Mouse (Mus musculus) embryo, embryonic 10 days (tissue): ENCODE data around the gene Nr1h3.
A peak's percentile ranks its signal among the peaks of the same experiment; 100 is the strongest.

Experiments
- DNase-seq: peaks from one replicate; pipeline ENCODE4 v3.0.0-alpha.2; 2015; ENCODE audit warnings: low spot score

Nr1h3 gene

DNA sequence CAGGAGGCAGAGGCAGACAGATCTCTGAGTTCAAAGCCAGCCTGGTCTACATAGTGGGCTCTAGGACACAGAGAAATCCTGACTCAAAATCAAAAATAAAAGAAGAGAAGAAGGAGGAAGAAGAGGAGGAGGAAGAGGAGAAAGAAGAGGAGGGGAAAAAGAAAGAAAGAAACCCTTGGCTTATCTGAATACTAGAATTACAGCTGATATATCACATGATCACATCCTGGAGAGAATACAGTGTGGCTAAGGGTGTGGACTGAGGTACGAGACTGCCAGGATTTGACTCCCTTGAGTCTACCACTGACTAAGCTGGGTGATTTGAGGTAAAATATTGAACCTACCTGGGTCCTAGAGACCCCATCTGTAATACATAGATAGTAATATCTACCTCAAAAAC, 16.4 kb downstream of the Nr1h3 start:
- no peak for DNase-seq

DNA sequence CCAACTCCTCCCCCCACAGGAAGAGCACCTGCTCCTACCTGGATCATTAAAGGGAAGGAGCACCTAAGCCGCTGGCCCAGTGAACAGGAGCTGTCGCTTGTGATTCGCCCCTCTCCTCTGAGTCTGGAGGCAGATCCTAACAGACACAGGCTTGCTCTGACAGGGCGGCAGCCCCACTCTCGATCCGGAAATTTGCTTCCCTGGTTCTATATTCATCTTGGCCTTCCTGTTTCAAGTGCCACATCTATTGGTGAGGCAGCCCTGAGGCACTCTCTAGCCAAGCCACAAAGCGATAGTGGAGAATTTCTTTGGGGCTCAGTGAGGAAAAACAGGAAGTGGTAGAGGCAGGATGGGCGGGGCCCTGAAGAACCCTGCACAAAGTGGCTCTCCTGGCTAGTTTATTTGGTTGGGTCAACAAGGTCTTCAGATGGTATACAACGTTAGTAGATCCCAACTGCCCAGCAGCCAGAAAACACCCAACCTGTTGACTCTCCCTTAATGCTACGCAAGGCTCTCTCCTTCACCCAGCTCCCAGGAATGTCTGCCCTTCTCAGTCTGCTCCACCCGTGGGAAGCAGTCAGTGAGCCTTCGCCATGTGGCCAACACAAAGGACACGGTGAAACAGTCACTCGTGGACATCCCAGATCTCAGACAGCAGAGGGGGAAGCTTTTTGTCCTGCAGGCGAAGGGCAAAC, 18.8 kb downstream of the Nr1h3 start, which contains the start of gene Madd:
TSS of gene Madd (minus strand) at position 127 of the 695 bp plus-strand sequence.
- no peak for DNase-seq

DNA sequence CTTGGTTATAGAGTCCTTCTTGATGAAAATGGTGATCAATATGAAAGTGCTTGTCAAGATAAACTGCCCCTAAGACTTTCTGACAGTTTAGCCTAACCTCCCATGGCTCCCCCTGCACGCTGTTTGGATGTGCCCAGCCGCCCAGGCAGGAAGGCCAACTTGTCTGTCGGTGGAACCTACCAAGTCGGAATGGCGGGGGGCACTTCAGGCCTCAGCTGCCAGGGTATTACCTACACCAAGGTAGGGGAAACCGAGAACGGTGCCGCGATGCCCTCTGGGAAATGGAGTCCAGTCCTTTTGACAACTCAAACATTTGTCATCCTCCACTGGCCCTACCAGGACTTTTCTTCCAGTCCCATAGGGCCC, 19.5 kb downstream of the Nr1h3 start:
- peak; percentile 97 for DNase-seq

DNA sequence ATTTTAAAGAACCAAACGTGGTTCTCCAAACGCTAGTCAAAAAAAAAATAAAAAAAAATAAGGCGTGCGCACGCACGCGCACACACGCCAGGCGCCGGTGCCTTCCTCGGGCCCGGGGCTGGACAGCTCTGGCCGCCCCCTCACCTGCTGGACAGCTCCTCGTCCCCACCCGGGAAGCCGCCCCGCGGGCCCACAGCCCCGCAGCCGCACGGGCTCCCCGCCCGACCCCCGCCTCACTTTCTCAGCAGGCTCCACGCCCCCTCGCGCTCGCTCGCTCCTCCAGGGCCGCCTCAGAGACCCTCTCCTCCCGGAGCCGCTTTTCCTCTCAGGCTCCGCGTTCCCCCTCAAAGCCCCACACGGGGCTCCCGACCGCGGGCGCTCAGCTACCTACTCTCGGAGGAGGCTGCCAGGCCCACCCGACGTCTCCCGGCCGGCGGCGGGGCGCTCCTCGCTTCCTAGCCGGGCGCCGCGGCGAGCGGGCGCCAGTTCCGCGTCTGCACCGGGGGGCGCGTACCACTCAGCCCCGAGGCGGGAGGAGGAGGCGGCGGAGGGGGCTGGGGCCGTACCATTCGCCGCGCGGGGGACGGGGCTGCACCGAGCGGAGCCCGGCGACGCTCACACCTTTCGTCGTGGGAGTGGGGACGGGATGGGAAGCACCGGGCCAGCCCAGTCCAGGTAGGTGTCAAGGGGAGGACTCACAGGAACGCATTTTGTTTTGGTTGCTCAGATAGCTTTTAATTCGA, 20.1 kb downstream of the Nr1h3 start:
- peak; percentile 90 for DNase-seq

DNA sequence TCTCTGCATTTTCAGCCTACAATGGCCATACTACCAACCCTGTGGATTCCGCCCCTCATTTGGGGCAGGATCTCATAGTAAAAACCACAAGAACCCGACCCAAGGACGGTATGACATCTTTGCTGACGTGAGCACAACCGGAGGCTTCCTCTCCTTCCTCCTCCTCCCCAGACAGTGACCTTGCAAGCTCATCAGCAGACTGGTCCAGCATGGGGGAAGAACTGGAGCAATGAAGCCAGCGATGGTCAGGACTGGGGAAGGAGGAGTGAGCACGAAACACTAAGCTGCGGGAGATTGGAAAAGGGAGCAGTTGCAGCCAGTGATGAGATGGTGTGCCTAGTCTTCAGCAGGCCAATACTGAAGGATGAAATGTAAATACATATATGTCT, 20.6 kb downstream of the Nr1h3 start:
- no peak for DNase-seq

DNA sequence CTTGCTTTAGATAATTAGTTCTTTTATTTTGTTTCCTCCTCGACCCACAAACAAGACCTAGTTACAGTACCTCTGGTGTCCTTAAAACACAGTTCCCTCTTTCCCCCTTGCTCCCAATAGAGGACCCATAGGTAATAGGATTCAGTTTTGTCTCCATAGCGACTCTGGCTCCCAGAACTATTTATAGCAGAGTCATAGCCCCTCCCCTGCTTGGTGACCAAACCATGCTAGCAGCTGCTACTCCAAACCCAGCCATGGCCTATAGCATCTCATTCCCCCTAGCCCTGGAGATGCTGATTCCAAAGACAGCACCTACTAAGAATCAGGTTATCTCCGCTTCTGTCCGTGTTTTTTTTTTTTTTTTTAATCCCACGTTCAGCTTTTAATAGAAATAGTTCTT, 21.9 kb downstream of the Nr1h3 start:
- DNase-seq: no peak

DNA sequence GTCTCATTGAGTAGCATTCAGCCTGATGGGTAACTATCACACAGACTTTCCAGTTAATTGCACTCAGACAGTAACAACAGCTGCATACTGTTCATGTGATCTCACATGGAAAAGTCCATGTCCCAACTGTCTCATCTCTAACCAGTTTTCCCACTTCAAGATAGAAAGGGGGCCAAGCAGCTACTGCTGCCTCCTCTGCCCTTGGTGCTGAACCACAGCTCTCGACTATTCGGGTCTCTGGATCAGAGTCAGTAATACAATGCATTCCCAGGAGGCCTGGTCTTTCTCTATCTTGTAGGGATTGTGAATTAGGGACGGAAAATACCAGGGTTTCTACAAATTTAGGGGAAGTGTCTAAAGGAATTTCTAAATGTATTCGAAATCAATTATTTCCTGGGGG, 22.8 kb downstream of the Nr1h3 start:
- peak; percentile 12 for DNase-seq

DNA sequence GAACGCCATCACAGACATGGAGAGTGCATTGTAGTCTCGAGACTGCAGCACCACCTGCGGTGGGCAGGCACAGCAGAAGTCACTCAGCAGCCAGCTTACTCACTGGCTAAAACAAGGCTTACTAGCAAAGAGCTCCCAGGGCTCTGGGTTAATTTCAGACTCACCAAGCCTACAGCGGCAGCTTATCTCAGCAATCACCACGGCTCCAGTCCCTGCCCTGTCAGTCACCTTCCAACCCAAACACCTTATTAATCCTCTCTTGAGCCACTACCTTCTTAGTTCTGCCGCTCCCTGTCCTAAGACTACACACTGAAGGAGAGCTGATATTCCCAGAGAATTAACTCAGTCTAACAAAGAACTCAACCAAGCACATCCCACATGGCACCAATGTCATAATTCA, 26.4 kb downstream of the Nr1h3 start:
- DNase-seq: no peak

DNA sequence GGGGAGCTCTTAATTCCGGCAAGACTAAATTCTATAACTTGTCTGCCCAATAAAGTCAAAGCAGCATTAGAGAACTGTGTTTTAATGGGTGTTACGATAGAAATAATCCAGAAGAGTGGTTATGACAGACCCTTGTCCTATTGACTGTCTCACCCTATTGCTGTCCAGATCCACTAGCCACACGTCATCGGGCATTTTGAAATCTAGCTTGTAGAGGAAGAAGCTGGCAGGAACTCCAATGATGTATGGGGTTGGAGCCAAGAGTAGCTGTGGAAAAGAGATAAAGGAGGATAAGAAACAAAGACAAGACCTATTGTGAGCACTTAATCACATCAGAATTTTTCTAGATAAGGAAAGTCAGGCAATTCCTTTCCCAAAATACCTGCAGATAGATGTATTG, 27.1 kb downstream of the Nr1h3 start:
- DNase-seq: no peak

DNA sequence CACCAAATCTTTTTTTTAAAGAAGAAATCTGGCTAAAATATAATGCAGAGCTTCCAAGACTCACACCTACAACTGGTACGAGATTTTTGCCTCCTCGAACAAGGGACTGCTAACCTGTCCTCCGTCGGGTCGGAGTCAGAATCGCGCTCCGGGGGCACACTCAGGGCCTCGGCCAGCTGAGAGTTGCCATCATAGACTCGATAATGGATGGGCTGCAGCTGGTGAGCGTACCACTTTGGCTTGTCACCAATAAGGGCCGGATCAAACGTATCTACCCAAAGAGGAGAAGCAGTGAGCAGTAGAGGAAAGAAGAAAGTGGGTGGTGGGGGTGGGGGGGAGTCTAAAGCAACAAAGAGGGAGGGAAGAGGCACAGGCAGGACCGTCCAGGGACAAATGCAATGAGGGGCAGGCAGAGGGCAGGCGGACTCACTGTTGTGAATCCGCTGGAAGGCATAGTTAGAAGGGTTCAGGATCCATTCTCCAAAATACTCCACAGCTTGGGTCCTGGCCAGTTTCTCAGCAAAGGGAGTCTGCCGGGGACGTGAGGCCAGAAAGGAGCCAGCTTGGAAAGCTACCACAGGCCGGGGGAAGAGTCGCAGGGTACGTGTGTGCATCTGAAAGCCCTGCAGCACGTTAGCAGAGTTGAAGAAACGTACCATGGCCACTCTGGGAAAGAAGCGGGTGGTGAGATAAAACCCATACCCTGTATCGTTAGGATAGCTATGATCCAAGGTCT, 32.9 kb downstream of the Nr1h3 start:
- no peak for DNase-seq

DNA sequence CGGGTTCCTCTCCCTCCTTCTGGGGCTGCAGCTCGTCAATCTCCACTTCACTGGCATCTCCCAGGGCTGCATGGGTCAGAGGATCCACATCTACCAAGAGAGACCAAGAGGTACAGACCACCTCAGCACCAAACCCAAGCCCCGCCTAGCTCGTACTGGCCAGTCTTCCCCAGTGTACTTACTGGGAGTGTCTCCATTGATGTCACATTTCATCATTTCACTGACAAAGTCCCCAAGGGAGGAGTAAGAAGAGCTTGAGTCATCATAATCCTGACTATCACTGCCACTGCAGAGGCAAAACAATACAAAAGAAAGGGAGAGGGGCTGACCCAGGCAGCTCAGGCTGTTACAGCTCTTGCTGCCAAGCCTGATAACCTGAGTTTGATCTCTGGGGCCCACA, 35.0 kb downstream of the Nr1h3 start:
- no peak for DNase-seq

DNA sequence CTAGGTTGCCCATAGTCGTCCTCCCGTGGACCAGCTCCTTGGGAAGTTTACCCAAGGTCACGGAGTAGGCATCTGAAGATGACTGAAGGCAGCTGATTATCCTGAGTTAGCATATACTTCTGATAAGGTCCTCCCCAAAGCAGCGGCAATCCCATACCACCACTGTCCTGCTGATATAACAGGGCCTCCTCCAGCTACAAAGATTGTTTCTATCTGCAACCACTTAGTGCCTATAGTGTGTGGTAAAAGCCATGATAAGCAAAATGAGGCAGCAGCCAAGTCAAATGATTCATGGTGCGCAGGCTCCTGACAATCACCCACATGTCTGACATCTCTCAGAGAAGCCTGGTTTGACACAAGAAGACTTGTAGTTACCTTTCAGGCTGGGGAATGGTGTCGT, 37.6 kb downstream of the Nr1h3 start:
- no peak for DNase-seq

DNA sequence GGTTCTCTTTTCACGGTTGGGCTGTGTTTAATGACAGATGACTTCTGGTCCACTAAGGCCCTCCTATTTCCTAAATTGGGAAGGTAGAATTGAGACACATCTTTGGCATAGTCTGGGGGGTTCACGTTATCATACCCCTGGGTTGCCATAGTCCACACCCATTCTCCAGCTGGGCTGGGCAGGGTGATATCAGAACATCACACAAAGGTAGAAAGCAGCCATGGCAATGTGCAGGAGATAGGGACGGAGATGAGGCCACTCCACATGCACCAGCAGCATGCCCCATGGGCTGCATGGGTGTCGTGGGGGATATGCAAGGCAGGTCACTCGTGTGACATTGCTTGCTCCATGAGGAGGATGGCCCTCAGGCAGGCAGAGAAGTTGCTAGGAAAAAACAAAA, 39.1 kb downstream of the Nr1h3 start:
- DNase-seq: no peak

DNA sequence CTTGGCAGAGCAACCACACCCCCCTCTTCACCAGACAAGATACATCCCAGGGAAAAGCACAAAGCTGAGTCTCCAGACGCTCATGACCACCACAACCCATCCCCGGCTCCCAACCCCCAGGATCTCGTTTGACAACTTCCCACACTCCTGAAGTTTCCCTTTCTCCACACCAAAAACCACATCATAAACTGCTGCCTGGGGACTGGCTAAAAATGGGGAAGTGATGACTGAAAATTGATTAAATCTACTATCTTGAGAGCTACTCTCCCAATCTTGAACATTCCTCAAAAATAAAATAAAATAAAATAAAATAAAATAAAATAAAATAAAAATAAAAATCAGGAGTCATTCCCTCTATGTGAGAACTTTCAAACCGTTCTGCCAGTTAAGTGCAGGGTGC, 39.7 kb downstream of the Nr1h3 start:
- no peak for DNase-seq

DNA sequence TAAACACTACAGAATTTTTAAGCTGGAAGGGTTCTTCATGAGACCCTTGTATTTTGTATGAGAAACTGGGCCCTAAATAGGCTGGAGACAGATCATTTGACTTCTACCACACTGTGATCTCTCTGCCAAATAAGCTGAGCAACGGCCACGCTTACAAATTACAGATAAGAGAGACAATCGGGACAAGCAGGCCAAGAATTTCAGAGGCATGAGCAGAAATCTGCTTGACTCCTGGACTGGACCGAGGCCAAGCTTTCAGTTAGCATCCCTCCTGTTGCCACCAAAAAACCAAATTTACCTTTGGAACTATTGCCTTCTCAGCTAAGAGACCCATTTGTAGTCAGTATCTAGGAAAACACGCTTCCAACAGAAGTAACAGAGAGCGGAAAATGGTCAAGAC, 42.0 kb downstream of the Nr1h3 start:
- DNase-seq: no peak

DNA sequence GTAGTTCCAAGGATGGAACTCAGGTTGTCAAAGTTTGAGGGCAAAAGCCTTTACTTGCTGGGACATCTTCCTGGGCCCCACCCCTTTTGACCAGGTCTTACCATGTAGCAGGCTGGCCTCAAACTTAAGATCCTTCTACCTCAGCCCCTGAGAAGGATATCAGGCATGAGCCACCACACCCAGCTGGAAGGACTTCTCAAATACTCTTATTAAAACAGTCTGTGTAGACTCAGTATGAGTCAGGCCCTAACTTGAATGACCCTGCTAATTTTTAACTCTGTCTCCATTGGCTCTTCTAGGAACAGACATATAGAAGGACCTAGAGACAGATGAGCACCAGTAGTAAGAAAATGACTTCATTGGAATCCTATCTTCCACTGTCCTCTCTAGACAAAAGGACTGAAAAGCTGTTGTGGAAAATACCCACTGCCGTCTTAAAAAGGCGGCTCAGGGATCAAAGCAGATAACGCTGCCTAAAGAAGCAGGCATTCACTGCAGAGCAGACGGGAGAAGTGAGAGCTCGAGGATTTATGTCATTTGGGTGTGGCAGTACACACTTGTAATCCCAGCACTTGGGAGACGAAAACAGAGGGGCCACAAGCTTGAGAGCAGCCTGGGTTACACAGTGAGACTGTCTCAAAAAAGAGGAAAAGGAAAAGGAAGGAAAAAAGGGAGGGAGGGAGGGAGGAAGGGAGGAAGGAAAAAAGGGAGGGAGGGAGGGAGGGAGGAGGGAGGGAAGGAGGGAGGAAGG, 45.5 kb downstream of the Nr1h3 start:
- no peak for DNase-seq

DNA sequence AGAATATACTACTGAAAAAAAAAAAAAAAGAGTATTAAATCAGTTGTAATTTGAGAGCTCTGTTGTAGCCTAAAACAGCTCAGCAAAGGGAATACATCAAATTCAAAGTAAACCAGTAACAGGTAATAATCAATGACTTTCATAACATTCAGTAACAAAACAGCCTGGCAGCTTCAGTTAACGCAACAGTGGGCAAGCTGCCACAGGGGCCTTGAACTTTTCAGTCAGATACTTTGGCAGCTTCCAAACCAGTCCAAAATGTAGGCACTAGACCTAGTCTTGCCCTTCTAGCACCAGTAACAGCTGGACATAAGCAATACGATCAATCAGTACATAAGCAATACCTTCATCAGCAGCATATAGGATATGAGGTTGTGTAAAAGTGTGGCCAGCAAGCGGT, 48.5 kb downstream of the Nr1h3 start:
- no peak for DNase-seq

DNA sequence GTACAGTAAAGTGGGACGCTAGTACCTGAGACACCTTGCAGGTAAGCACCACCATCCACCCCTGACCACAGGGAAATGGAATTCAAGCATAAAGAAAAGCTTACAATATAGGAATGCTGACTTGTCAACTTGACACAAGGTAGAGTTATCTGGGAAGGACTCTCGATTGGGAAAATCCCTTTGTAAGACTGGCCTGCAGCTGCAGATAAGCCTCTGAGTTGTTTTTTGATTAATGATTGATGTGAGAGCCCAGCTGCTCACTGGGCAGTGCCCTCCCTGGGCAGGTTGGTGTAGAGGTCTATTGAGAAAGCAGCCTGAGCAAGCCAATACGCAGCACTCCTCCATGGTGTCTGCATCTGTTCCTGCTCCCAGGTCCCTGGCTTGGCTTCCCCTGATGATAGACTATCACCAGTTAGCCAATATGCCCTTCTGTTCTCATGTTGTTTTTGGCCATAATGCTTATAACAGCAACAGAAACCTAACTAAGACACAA, 49.7 kb downstream of the Nr1h3 start:
- no peak for DNase-seq

DNA sequence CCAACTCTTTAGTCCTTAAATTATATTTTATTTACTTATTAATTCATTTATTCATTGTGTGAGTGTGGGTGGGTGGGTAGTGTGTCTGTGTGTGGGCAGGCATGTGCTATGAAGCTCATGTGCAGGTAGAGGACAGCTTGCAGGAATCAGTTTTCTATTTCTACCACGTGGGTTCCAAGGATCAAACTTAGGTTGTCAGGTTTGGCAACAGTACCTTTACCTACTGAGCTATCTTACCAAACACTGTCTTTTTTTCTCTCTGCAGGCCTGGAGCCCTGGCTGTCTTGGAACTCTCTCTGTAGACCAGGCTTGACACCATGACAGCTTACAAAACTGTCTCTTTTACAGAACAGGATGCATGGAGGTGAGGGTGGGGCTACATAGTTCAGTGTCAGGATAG, 51.3 kb downstream of the Nr1h3 start:
- no peak for DNase-seq

DNA sequence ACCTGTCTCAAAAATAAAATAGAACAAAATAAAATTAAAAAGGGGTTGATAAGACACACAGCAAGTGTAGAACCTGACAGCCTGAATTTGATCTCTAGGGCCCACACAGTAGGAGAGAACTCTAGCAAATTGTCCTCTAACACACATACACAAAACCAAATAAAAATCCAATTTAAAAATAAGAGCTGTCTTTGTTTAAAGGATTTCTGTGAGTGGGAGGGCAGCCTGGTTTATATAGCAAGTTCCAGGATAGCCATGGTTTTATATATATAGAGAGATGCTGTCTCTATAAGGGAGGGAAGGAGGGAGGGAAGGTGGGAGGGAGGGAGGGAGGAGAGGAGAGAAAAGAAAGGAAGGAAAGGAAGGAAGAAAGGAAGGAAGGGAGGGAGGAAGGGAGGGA, 54.5 kb downstream of the Nr1h3 start:
- no peak for DNase-seq

DNA sequence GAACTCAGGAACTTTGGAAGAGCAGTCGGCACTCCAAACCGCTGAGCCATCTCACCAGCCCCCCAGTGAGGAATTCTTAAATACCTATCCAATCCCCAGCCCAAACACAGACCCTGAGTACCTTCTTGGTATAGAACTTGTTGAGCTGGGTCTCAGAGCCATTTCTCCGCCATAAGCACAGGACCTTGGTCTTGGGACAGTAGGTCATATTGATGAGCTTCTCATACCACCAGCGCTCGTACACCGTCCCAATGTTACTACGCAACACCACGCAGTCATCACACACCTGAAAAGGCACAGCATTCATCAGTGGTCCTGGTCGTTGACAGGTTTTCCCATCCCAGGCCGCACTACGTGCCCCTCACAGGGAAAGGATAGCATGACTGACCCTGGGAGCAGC, 59.2 kb downstream of the Nr1h3 start:
- DNase-seq: no peak

DNA sequence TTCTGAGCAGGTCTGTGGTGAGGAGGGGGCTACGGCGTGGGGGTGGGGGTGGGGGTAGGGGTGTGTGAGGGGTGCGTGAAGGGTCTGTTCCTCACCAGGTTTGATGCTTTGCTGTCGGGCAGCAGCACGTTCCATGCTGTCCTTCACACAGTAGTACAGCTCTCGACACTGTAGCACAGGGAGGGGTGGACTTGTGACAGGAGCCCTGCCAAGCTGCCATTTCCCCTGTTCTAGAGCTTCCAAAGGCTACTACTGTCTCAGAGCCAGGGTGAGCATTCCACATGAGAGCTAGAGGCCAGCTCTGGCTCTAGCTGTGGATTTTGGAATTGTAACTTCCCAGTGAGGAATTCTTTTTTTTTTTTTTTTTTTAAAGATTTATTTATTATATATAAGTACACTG, 59.7 kb downstream of the Nr1h3 start:
- DNase-seq: no peak
